Mouse (Mus musculus) bone marrow macrophage, adult 2 months (primary cell): ENCODE measurements around the gene Bbs9.
"Not testable (repeated sequence)": the region's sequence is repeated elsewhere in the genome, so short reads cannot be mapped to it uniquely, and the experiment has no call there.

Experiments used
- CTCF ChIP-seq: IDR thresholded peaks from 2 replicates; pipeline ENCODE4 v1.5.1; 2012; ENCODE audit warnings: low read depth, mild to moderate bottlenecking, low read length, moderate library complexity
- POLR2A ChIP-seq: IDR thresholded peaks from 2 replicates; pipeline ENCODE4 v1.6.1; 2012; ENCODE audit warnings: mild to moderate bottlenecking, low read depth, low read length, borderline replicate concordance

GRCm38 (mm10) chr9:22869147-22869546, 393.6 kb downstream of the Bbs9 start:
- TF ChIP-seq CTCF, POLR2A: not testable (repeated sequence)
